Mouse (Mus musculus) subcutaneous adipose tissue, adult 2 months (tissue): Measurements from ENCODE around the gene Acvr1c. TPM values are rescaled to one million over a fixed set of nuclear protein-coding genes. Genes with fewer than 3 reads are reported as not detected.

Experiments used
- polyA plus RNA-seq: library from polyadenylated mRNA; depleted of rRNA; stranded (reverse); fragments of >200 nt; gene quantifications from 2 replicates; pipeline ENCODE4 v1.2.3, GENCODE M21; 2012; ENCODE audit warnings: low replicate concordance; rRNA removed

Acvr1c gene
- polyA plus RNA-seq = 10.3 and 25.8 TPM in 2 replicates

DNA sequence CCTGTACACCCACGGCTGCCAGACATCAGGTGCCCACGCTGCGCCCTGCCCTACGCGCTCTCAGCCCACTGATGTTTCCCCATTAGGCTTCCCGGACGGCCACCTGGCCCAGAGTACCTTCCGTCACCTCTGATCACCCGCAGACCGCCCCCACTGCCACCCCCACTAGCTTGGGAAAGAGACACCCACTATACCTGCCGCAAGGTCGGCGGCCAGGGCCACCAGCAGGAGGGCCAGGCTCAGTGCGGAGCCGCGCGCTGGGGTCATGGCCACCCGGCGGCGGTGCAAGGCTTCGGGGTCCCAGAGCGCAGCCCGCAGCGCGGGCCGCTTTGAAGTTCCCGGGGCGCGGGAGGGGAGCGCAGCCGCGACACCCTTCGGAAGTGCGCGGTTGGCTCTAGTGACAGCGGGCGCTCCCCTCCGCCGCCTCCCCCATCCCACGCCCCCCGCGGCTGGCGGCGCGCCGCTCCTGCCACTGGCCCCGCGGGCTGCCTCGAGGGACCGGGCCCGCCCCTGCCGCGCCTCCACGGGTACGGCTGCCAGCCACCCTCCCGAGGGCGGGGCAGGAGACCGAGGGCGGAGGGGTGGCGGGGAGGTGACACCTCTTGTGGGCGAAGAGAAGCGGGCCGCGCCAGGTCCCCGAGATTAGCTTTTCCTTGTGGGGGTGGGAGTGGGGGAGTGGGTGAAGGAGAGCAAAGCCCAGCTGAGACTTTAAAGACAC lies at the start of gene Acvr1c:
Gene Acvr1c (minus strand): TSS at position 482 of the 718 bp plus-strand sequence.

Other genes starting within 250 kb of the Acvr1c start
- 6.9 and 11.2 TPM in 2 replicates for gene Cytip, start 162.4 kb downstream of the Acvr1c start, polyA plus RNA-seq
- gene Gm17409, start 112.2 kb upstream of the Acvr1c start, polyA plus RNA-seq = not detected in 2 replicates
- gene Acvr1, start 209.3 kb upstream of the Acvr1c start, polyA plus RNA-seq = 11.5 and 11.8 TPM in 2 replicates
- 5.5 and 9.6 TPM in 2 replicates for gene Upp2, start 209.4 kb upstream of the Acvr1c start, polyA plus RNA-seq